Mouse (Mus musculus): ENCODE results near the gene Cntnap5c. TPM values are rescaled to one million over a fixed set of nuclear protein-coding genes. Genes with fewer than 3 reads are reported as not detected.

Gene Cntnap5c
- polyA plus RNA-seq, 1 experiment from 2014 or later, result 0.13 TPM

- ATAC-seq (ENCODE audit: insufficient read depth, low FRiP score, low TSS enrichment), result no peak
- Histone ChIP-seq H3K9me3 (ENCODE audit: control insufficient read depth, low read length) (no peaks in the 10 kb centered on the region), H3K27me3 (ENCODE audit: control insufficient read depth, insufficient read depth, low read length) (no peaks in the 10 kb centered on the region), H3K4me3 (ENCODE audit: low read depth, low read length) (no peak overlapping the region), H3K36me3 (ENCODE audit: control insufficient read depth, insufficient read depth, low read length) (no peaks in the 10 kb centered on the region), H3K9ac (ENCODE audit: low read length) (no peak overlapping the region), H3K4me1 (ENCODE audit: control insufficient read depth, insufficient read depth, low read length) (no peaks in the 10 kb centered on the region), H3K4me2 (ENCODE audit: low read depth) (no peak overlapping the region), H3K27ac (ENCODE audit: low read depth, low read length) (no peak overlapping the region)
- WGBS, result 53% methylated on average over 2 of the region's 2 CpGs
- DNase-seq (ENCODE audit: low spot score), result no peak
Measured at GRCm38 (mm10) chr17:57988420-57988819, 219.1 kb downstream of the Cntnap5c start.

DNA sequence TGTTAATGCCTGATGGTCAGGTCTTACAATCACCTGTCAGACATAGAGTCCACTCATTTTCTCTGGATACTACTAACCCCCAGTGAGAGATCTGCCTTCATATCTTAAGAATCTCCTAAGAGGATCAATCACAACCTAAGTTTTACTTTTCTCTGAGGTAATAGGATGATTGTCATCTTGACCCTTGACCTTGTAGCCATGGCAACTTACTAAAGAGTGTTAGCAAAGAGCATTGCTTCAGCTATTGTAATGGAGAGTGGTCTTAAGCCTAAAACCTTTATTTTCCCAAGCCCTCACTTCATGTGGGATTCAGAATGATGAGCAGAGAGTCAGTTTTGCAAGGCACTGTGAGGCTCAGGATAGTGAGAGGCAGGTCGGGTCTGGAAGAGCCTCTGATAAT lies 227.1 kb downstream of the Cntnap5c start:
- Histone ChIP-seq H3K27me3 (ENCODE audit: control insufficient read depth, insufficient read depth, low read length) (no peaks in the 10 kb centered on the region), H3K4me2 (ENCODE audit: low read depth) (no peak overlapping the region), H3K4me1 (ENCODE audit: control insufficient read depth, insufficient read depth, low read length) (no peaks in the 10 kb centered on the region), H3K4me3 (ENCODE audit: low read depth, low read length) (no peak overlapping the region), H3K27ac (ENCODE audit: low read depth, low read length) (no peak overlapping the region), H3K36me3 (ENCODE audit: control insufficient read depth, insufficient read depth, low read length) (no peaks in the 10 kb centered on the region), H3K9me3 (ENCODE audit: control insufficient read depth, low read length) (no peaks in the 10 kb centered on the region), H3K9ac (ENCODE audit: low read length) (no peak overlapping the region)
- no peak for ATAC-seq (ENCODE audit: insufficient read depth, low FRiP score, low TSS enrichment)
- no peak for DNase-seq (ENCODE audit: low spot score)
- 41% methylated on average over 1 of the region's 1 CpGs for WGBS

- Histone ChIP-seq H3K9ac (ENCODE audit: low read length) (no peak overlapping the region), H3K36me3 (ENCODE audit: control insufficient read depth, insufficient read depth, low read length) (no peaks in the 10 kb centered on the region), H3K4me1 (ENCODE audit: control insufficient read depth, insufficient read depth, low read length) (no peaks in the 10 kb centered on the region), H3K4me2 (ENCODE audit: low read depth) (no peak overlapping the region), H3K9me3 (ENCODE audit: control insufficient read depth, low read length) (no peaks in the 10 kb centered on the region), H3K4me3 (ENCODE audit: low read depth, low read length) (no peak overlapping the region), H3K27me3 (ENCODE audit: control insufficient read depth, insufficient read depth, low read length) (no peaks in the 10 kb centered on the region), H3K27ac (ENCODE audit: low read depth, low read length) (no peak overlapping the region)
- WGBS, result 91% methylated on average over 2 of the region's 2 CpGs
- DNase-seq (ENCODE audit: low spot score) (no peak), ATAC-seq (ENCODE audit: insufficient read depth, low FRiP score, low TSS enrichment) (no peak)
Measured at GRCm38 (mm10) chr17:57999080-57999479, 229.7 kb downstream of the Cntnap5c start.

DNA sequence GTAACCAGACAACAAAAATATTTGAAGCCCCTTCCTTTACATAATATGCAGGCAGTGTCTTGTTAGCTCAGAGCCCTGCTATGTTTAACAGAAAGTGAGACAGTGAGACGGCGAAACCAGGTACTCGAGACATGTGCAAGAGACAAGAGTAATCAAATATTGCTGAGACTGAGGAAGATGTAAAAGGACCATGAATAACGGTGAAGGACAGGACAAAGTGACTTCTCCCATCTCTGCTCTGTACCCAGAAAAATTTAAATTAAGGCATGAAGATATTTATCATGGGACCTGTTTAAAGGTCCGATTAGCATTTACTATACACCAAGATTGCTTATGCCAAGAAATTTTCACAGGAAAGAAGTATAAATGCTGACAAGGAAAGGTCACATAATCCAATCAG lies 233.5 kb downstream of the Cntnap5c start:
- Histone ChIP-seq H3K9ac (ENCODE audit: low read length) (no peak overlapping the region), H3K36me3 (ENCODE audit: control insufficient read depth, insufficient read depth, low read length) (no peaks in the 10 kb centered on the region), H3K27me3 (ENCODE audit: control insufficient read depth, insufficient read depth, low read length) (no peaks in the 10 kb centered on the region), H3K4me3 (ENCODE audit: low read depth, low read length) (no peak overlapping the region), H3K27ac (ENCODE audit: low read depth, low read length) (no peak overlapping the region), H3K4me1 (ENCODE audit: control insufficient read depth, insufficient read depth, low read length) (no peaks in the 10 kb centered on the region), H3K4me2 (ENCODE audit: low read depth) (no peak overlapping the region), H3K9me3 (ENCODE audit: control insufficient read depth, low read length) (no peaks in the 10 kb centered on the region)
- ATAC-seq (ENCODE audit: insufficient read depth, low FRiP score, low TSS enrichment) (no peak), DNase-seq (ENCODE audit: low spot score) (no peak)
- WGBS, result 90% methylated on average over 5 of the region's 5 CpGs

DNA sequence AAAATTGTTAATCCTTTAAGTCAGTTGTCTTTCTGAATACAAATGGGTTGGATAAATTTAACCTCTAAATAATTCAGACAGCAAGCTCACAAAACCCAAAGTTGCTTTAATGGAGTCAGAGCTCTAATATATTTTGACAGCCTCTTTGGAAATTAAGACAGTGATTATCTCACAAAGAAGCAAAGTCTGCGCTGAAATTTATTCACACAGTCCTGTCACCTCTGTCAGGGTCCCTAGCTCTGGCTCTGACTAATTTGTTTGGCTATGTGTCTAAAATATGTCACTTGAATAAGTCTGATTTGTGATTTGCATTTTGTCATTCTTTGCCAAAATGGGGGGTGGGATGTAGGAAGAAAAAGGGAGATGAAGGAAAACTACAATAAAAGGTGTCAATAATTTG lies 234.0 kb downstream of the Cntnap5c start:
- ATAC-seq (ENCODE audit: insufficient read depth, low FRiP score, low TSS enrichment) (no peak), DNase-seq (ENCODE audit: low spot score) (no peak)
- Histone ChIP-seq H3K9ac (ENCODE audit: low read length) (no peak overlapping the region), H3K4me1 (ENCODE audit: control insufficient read depth, insufficient read depth, low read length) (no peaks in the 10 kb centered on the region), H3K36me3 (ENCODE audit: control insufficient read depth, insufficient read depth, low read length) (no peaks in the 10 kb centered on the region), H3K27me3 (ENCODE audit: control insufficient read depth, insufficient read depth, low read length) (no peaks in the 10 kb centered on the region), H3K4me2 (ENCODE audit: low read depth) (no peak overlapping the region), H3K4me3 (ENCODE audit: low read depth, low read length) (no peak overlapping the region), H3K27ac (ENCODE audit: low read depth, low read length) (no peak overlapping the region), H3K9me3 (ENCODE audit: control insufficient read depth, low read length) (no peaks in the 10 kb centered on the region)
- WGBS, result 82% methylated on average over 1 of the region's 1 CpGs

GRCm38 (mm10) chr17:58004491-58004890 lies 235.1 kb downstream of the Cntnap5c start:
- ATAC-seq (ENCODE audit: insufficient read depth, low FRiP score, low TSS enrichment) (no peak), DNase-seq (ENCODE audit: low spot score) (no peak)
- Histone ChIP-seq H3K9me3 (ENCODE audit: control insufficient read depth, low read length) (no peaks in the 10 kb centered on the region), H3K4me3 (ENCODE audit: low read depth, low read length) (no peak overlapping the region), H3K27ac (ENCODE audit: low read depth, low read length) (no peak overlapping the region), H3K36me3 (ENCODE audit: control insufficient read depth, insufficient read depth, low read length) (no peaks in the 10 kb centered on the region), H3K9ac (ENCODE audit: low read length) (no peak overlapping the region), H3K27me3 (ENCODE audit: control insufficient read depth, insufficient read depth, low read length) (no peaks in the 10 kb centered on the region), H3K4me2 (ENCODE audit: low read depth) (no peak overlapping the region), H3K4me1 (ENCODE audit: control insufficient read depth, insufficient read depth, low read length) (no peaks in the 10 kb centered on the region)
- WGBS, result 94% methylated on average over 2 of the region's 2 CpGs

DNA sequence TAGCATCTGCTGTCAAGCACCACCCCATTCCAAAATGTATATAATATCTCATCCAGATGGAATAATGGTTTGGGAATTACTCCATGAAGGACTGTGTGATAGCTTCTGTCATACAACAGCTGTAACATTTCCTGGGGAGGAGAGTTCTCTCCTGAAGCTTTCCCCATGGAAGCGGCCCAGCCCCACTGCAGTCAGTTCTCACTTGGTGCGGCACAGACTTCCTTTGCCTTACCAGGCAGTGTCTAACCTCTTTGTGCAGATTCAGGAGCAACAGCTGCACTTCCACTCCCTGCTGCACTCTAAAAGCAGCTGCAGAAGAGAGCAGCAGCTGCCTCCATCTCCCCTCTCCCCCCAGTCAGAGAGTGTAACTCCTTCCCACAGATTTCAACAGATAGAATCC lies 271.8 kb downstream of the Cntnap5c start:
- Histone ChIP-seq H3K4me1 (ENCODE audit: control insufficient read depth, insufficient read depth, low read length) (no peaks in the 10 kb centered on the region), H3K27me3 (ENCODE audit: control insufficient read depth, insufficient read depth, low read length) (no peaks in the 10 kb centered on the region), H3K36me3 (ENCODE audit: control insufficient read depth, insufficient read depth, low read length) (no peaks in the 10 kb centered on the region), H3K4me3 (ENCODE audit: low read depth, low read length) (no peak overlapping the region), H3K9me3 (ENCODE audit: control insufficient read depth, low read length) (no peaks in the 10 kb centered on the region), H3K27ac (ENCODE audit: low read depth, low read length) (no peak overlapping the region), H3K4me2 (ENCODE audit: low read depth) (no peak overlapping the region), H3K9ac (ENCODE audit: low read length) (no peak overlapping the region)
- ATAC-seq (ENCODE audit: insufficient read depth, low FRiP score, low TSS enrichment) (no peak), DNase-seq (ENCODE audit: low spot score) (no peak)
- WGBS, result 74% methylated on average over 2 of the region's 2 CpGs

DNA sequence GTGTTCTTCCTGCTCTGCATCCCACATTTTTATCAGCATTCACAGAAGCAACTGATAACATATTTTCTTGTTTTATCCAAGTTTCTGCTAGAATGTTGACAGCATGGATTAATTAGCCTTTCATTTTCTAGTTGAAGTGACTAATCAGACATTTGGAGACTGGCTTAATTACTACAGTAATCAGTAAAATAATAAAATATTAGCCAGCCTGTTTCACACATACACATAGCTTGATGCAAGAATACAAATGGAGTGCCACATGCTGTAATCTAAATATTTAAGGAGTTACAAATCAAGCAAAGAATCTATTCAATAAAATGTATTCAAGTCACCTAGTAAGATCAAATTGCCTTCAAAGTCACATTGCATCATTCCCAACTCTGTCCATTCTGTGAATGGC lies 275.8 kb downstream of the Cntnap5c start:
- DNase-seq (ENCODE audit: low spot score) (no peak), ATAC-seq (ENCODE audit: insufficient read depth, low FRiP score, low TSS enrichment) (no peak)
- Histone ChIP-seq H3K27ac (ENCODE audit: low read depth, low read length) (no peak overlapping the region), H3K4me1 (ENCODE audit: control insufficient read depth, insufficient read depth, low read length) (no peaks in the 10 kb centered on the region), H3K4me2 (ENCODE audit: low read depth) (no peak overlapping the region), H3K9me3 (ENCODE audit: control insufficient read depth, low read length) (no peaks in the 10 kb centered on the region), H3K4me3 (ENCODE audit: low read depth, low read length) (no peak overlapping the region), H3K36me3 (ENCODE audit: control insufficient read depth, insufficient read depth, low read length) (no peaks in the 10 kb centered on the region), H3K9ac (ENCODE audit: low read length) (no peak overlapping the region), H3K27me3 (ENCODE audit: control insufficient read depth, insufficient read depth, low read length) (no peaks in the 10 kb centered on the region)

- no peak overlapping the region for H3K9ac ChIP-seq (ENCODE audit: low read length)
- no peaks in the 10 kb centered on the region for H3K4me1 ChIP-seq (ENCODE audit: control insufficient read depth, insufficient read depth, low read length)
- H3K4me3 ChIP-seq (ENCODE audit: low read depth, low read length), result no peak overlapping the region
- no peak overlapping the region for H3K4me2 ChIP-seq (ENCODE audit: low read depth)
- H3K27me3 ChIP-seq (ENCODE audit: control insufficient read depth, insufficient read depth, low read length), result no peaks in the 10 kb centered on the region
- DNase-seq (ENCODE audit: low spot score) (no peak), ATAC-seq (ENCODE audit: insufficient read depth, low FRiP score, low TSS enrichment) (no peak)
- no peak overlapping the region for H3K27ac ChIP-seq (ENCODE audit: low read depth, low read length)
- WGBS, result 79% methylated on average over 7 of the region's 7 CpGs
- H3K36me3 ChIP-seq (ENCODE audit: control insufficient read depth, insufficient read depth, low read length), result no peaks in the 10 kb centered on the region
- H3K9me3 ChIP-seq (ENCODE audit: control insufficient read depth, low read length), result no peaks in the 10 kb centered on the region
Measured at GRCm38 (mm10) chr17:58069912-58070311, 300.5 kb downstream of the Cntnap5c start.

All from neural tube, embryonic 11.5 days (tissue).